Mouse (Mus musculus): ENCODE measurements around the gene Strap. TPM values are rescaled to one million over a fixed set of nuclear protein-coding genes. Genes with fewer than 3 reads are reported as not detected.
"Not testable (repeated sequence)": the region's sequence is repeated elsewhere in the genome, so short reads cannot be mapped to it uniquely, and the experiment has no call there.

Gene Strap
- polyA plus RNA-seq, 1 experiment from 2014 or later, result 139 TPM

DNA sequence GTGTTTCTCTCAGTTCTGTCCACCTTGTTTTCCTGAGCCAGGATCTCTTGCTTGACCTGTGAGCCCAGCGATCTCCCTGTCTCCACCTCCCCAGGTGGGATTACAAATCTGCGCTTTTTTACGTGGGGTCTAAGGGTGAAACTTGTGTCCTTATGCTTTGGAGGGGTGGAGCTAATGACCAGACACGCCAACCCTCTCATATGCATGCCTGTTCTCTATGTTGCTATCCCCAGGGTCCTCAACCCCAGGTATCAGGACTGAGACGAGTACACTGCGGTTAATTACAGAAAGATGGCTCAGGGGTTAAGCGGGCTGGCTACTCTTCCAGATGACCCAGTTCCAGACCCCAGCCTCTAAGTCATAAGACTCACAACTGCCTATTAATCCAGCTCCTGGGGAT, 31.4 kb upstream of the Strap start:
- Histone ChIP-seq H3K27ac (0 out of 2 replicates have a peak overlapping the region, but pooled peaks have one; percentile 11), H3K9me3 (no peaks in the 10 kb centered on the region)
- no peak for ATAC-seq (ENCODE audit: insufficient read depth, low FRiP score, low read depth)

DNA sequence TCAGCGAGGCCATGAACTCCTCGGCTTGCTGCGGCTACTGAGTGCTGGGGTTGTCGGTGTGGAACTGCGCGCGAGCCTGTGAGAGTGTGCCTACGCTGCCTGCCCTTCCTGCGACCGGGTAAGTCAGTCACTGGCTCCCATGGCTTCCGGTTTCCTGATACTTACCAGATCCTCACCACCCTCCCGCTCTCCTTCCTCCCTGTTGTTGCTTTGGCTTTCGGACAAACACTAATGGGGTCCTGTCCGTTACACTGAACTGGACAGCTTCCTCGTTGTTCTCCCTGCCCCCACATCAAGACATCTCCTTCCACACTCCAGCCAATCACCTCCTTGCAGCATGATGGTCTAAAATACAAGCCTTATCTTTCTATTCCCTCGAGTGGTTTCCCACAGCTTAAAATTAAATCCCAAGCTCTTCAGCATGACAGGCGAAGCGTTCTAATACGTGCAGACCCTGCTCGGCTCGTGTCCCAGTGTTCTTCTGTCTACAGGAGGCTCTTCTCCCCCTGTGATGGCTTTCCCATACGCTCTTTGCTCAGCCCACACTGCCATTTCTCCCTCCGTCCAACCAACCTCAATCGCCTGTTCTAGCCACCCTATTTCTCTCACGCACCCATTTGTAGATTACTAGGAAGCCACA, 30.5 kb upstream of the Strap start:
- H3K4me1 ChIP-seq, result peaks cover 5% of the 10 kb centered on the region
- no peaks in the 10 kb centered on the region for H3K27me3 ChIP-seq (replicated peaks)
- H3K9ac ChIP-seq, result no peak overlapping the region
- WGBS, result 53% methylated on average over 25 of the region's 25 CpGs
- H3K36me3 ChIP-seq, result no peaks in the 10 kb centered on the region
- ATAC-seq (ENCODE audit: insufficient read depth, low FRiP score, low read depth), result peak; percentile 79; the same call in 1 of the 2 replicates
- H3K4me2 ChIP-seq, result no peak overlapping the region
- peak overlapping the region; percentile 48; the same call in 1 of the 2 replicates for H3K27ac ChIP-seq
- H3K4me3 ChIP-seq (replicated peaks), result no peak overlapping the region
- no peaks in the 10 kb centered on the region for H3K9me3 ChIP-seq

More for the DNA sequence above, 31.4 kb upstream of the Strap start:
- Histone ChIP-seq H3K27me3 (replicated peaks) (no peaks in the 10 kb centered on the region), H3K4me2 (no peak overlapping the region), H3K4me1 (peaks cover 5% of the 10 kb centered on the region), H3K4me3 (replicated peaks) (no peak overlapping the region), H3K9ac (no peak overlapping the region), H3K36me3 (no peaks in the 10 kb centered on the region)
- WGBS, result 79% methylated on average over 7 of the region's 7 CpGs

DNA sequence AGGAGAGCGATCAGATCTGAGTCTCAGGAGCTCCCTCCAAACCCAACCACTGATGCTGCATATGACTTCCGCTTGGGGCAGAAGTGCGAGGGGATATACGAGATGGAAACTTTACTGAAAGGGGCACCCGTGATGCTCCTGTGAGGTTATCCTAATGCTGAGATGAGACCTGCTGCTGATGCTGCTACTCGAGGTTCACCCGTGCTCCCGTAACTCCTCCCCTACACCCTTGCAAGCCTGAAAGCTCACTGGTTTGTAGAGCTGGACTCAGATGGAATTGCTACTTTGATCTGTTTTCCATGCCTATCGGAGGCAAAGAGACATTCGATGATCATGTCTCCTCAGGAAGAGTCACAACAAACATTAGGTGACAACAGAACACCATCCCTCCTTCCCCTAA, 28.7 kb upstream of the Strap start:
- Histone ChIP-seq H3K9ac (no peak overlapping the region), H3K27ac (no peak overlapping the region), H3K9me3 (no peaks in the 10 kb centered on the region), H3K4me3 (replicated peaks) (no peak overlapping the region), H3K4me1 (peaks cover 5% of the 10 kb centered on the region), H3K27me3 (replicated peaks) (no peaks in the 10 kb centered on the region), H3K4me2 (no peak overlapping the region), H3K36me3 (no peaks in the 10 kb centered on the region)
- ATAC-seq (ENCODE audit: insufficient read depth, low FRiP score, low read depth), result no peak
- WGBS, result 90% methylated on average over 10 of the region's 10 CpGs

DNA sequence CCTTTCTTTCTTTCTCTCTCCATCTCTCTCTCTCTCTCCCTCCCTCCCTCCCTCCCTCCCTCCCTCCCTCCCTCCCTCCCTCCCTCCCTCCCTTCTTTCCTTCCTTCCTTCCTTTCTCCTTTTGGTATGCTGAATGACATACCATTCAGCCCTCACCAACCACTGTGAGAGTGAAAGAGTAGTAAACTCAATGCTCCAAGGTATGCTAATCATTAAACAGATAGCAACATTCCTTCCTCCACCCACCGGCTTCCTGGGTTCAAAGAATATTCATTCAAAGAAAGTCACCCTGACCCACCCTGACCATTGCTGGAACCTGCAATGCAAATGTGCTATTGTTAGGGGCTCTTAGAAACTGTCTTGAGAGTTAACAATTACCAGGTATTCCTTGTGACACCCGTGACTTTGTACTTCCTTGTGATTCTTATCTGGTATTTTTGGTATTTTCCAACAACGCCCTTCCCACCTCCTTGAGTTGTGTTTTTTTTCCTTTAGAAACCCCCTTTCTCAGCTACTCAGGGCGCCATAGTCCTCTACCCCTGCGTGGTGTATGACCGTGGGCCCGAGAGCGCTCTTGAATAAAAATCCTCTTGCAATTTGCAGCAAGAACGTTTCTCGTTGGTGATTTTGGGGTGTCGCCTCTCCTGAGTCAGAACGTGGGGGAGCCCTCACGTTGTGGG, 26.0 kb upstream of the Strap start:
- H3K4me1 ChIP-seq, result not testable (repeated sequence)

DNA sequence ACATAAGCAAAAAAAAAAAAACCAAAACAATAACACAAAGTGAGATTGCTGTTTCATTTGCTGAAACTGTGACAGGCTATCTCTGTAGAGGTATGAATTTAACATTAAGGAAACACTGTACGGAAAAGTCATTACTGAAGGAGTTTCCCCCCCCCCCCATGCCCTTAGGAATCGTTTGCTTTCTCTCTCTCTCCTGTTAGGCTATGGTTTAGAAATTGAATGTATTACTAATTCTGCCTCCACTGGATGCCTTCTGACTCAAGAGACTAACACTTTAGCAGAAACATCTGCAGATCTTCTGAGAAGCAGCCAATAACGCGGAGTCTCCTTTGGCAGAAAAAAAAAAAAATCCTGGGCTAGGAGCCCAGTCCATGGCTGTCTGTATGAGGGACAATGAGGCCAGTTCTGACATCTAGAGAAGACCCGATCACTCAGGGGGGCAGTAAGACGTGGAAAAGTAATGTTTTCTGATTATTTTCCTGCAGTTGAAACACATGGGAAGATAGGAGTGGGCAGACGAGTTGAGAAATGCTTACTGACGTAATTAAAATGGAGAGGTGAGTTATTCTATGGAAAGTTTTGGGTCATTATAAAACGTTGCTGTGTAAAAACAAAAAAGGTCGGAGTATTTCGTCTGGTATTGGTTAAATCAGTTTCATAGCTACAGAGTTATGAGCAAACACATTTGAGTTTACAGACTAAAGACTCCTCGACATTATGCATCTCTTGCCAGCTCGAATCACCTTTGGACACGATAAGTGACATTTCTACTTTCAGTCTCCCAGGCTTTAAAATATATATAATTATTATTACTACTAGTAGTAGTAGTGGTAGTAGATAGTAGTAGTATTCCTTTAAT, 24.5 kb upstream of the Strap start:
- Histone ChIP-seq H3K4me1 (no peaks in the 10 kb centered on the region), H3K27me3 (replicated peaks) (no peaks in the 10 kb centered on the region), H3K4me3 (replicated peaks) (no peak overlapping the region), H3K9me3 (no peaks in the 10 kb centered on the region), H3K27ac (no peak overlapping the region), H3K4me2 (no peak overlapping the region), H3K9ac (no peak overlapping the region), H3K36me3 (no peaks in the 10 kb centered on the region)
- 60% methylated on average over 14 of the region's 14 CpGs for WGBS
- ATAC-seq (ENCODE audit: insufficient read depth, low FRiP score, low read depth), result no peak

More for the DNA sequence above, 26.0 kb upstream of the Strap start:
- 78% methylated on average over 13 of the region's 13 CpGs for WGBS
- not testable (repeated sequence) for H3K4me2 ChIP-seq; H3K9me3 ChIP-seq; H3K9ac ChIP-seq; H3K36me3 ChIP-seq; H3K4me3 ChIP-seq (replicated peaks); H3K27ac ChIP-seq; H3K27me3 ChIP-seq (replicated peaks); ATAC-seq (ENCODE audit: insufficient read depth, low FRiP score, low read depth)

DNA sequence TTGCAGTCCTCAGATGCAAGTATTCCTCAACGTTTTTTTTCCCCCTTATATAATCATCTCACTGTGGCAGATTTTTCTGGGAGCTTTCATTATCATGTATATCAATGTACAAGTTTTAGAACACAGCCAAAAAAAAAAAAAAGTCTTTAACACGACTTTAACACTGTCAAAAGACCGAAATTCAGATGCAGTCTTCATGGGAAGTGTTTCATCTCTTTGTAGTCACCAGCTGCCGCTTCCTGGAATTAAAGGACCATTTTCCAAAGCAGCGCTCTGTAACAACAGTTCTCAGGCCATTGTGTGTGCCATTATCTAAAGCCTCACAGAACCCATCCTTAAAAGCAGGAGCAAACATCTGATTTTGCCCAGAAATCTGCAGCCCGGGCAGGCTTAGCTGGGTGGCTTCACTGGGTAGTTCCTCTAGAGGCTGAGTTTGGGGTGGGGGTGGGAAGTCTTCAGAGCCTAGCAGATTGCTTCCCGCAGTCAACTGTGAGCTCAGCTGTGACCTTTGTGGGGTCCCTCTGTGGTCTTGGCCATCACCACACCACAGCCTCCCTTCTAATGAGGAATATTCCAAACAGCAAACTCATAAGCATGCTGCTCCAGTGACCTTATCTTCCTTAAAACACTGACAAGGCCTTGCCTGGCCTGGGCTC, 22.1 kb upstream of the Strap start:
- WGBS, result 64% methylated on average over 7 of the region's 7 CpGs
- Histone ChIP-seq H3K27ac (no peak overlapping the region), H3K9ac (no peak overlapping the region), H3K4me3 (replicated peaks) (no peak overlapping the region), H3K4me1 (no peaks in the 10 kb centered on the region), H3K4me2 (no peak overlapping the region), H3K27me3 (replicated peaks) (no peaks in the 10 kb centered on the region), H3K9me3 (no peaks in the 10 kb centered on the region), H3K36me3 (no peaks in the 10 kb centered on the region)
- no peak for ATAC-seq (ENCODE audit: insufficient read depth, low FRiP score, low read depth)

DNA sequence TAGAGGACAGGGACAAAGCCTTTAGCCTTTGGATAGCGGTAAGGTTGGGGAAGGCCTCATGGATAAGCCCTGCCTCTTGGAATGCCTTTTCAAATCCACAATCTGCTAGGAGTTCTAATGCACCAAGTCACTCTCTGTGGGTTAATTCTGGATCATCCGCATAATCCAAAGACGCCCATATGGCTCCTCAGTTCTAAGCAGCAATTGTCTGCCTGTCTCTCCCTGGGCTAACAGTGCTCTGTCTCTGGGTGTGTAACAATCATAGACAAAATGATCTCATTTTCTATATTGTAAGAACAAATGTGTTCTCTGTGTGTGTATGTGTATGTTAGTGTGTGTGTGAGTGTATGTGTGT, 21.6 kb upstream of the Strap start:
- H3K4me3 ChIP-seq (replicated peaks), result no peak overlapping the region
- no peak for ATAC-seq (ENCODE audit: insufficient read depth, low FRiP score, low read depth)
- no peaks in the 10 kb centered on the region for H3K4me1 ChIP-seq
- no peaks in the 10 kb centered on the region for H3K9me3 ChIP-seq
- H3K27ac ChIP-seq, result no peak overlapping the region
- H3K4me2 ChIP-seq, result no peak overlapping the region
- no peaks in the 10 kb centered on the region for H3K36me3 ChIP-seq
- no peak overlapping the region for H3K9ac ChIP-seq
- 86% methylated on average over 3 of the region's 3 CpGs for WGBS
- H3K27me3 ChIP-seq (replicated peaks), result no peaks in the 10 kb centered on the region

DNA sequence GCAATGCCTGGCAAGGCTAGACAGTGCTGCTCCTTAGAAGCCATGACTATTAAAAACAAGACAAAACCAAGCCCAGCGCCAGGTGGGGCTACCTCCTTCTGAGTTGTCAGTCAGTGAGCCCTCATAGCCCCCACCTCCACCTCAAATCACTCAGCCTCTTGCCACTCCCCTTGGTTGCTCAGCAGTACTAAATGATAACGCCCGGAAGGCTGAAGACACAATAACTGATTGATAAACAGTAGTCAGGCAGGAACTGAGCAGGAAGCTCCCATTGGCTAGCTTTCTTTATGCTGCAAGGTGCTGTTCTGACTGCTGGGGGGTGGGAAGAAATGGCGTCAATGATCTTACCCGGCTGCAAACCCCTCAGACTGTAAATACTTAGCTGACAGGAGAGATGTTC, 18.1 kb upstream of the Strap start:
- ATAC-seq (ENCODE audit: insufficient read depth, low FRiP score, low read depth), result peak; percentile 35; the same call in 1 of the 2 replicates
- H3K4me2 ChIP-seq, result no peak overlapping the region
- H3K4me1 ChIP-seq, result no peaks in the 10 kb centered on the region
- H3K36me3 ChIP-seq, result no peaks in the 10 kb centered on the region
- H3K4me3 ChIP-seq (replicated peaks), result no peak overlapping the region
- H3K9ac ChIP-seq, result no peak overlapping the region
- no peak overlapping the region for H3K27ac ChIP-seq
- H3K27me3 ChIP-seq (replicated peaks), result no peaks in the 10 kb centered on the region
- WGBS, result 33% methylated on average over 5 of the region's 5 CpGs
- no peaks in the 10 kb centered on the region for H3K9me3 ChIP-seq

DNA sequence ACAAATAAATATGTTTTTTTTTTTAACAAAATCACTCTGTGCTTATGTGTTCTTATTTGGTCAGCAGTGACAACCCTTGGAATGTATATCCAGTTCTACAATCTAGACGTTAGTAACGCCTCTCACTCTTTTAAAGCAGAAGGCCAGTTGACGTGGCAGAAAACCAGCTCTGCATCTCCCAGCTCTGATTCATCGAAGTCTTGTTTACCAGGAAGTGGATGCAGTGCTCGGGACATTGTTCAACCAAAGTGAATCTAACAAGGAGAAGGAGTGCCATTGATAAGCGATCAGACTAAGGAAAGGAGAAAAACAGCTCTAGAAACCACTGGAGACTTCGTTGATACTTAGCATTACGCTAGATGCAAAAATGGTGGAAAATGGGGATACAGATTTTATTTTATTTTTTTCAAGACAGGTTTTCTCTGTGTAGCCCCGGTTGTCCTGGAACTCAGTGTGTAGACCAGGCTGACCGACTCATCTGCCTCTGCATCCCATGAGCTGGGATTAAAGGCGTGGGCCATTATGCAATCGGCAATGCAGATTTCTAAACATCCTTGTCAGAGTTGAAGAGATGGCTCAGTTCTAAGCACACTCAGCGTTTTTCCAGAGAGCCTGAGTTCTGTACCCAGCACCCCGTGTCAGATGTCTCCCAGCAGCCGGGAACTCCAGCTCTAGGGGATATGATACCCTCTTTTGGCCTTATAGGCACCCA, 12.5 kb upstream of the Strap start:
- Histone ChIP-seq H3K9ac (no peak overlapping the region), H3K4me3 (replicated peaks) (no peak overlapping the region), H3K4me2 (no peak overlapping the region), H3K9me3 (no peaks in the 10 kb centered on the region), H3K27ac (no peak overlapping the region), H3K27me3 (replicated peaks) (no peaks in the 10 kb centered on the region), H3K4me1 (no peaks in the 10 kb centered on the region), H3K36me3 (no peaks in the 10 kb centered on the region)
- ATAC-seq (ENCODE audit: insufficient read depth, low FRiP score, low read depth), result no peak
- 76% methylated on average over 15 of the region's 15 CpGs for WGBS

DNA sequence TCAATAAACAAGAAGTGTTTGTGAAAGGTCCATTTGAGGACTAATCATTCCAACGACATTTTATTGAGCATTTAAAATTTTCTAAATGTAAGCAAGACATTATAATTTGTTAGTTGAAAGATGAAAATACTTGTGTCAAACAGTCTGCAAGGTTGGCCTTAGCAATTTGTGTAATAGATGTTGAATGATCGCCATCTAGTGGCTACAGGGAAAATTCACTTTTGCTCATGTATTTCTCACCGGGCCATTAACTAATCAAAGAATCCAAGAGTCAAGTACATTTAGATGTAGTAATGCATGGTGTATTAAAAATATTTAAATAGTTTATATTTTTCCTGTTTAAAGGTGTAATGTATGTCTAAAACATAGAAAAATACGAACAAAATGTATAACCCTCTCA, 11.0 kb upstream of the Strap start:
- H3K27ac ChIP-seq, result no peak overlapping the region
- no peaks in the 10 kb centered on the region for H3K36me3 ChIP-seq
- H3K27me3 ChIP-seq (replicated peaks), result no peaks in the 10 kb centered on the region
- H3K9ac ChIP-seq, result no peak overlapping the region
- H3K9me3 ChIP-seq, result no peaks in the 10 kb centered on the region
- no peak for ATAC-seq (ENCODE audit: insufficient read depth, low FRiP score, low read depth)
- H3K4me1 ChIP-seq, result no peaks in the 10 kb centered on the region
- H3K4me3 ChIP-seq (replicated peaks), result no peak overlapping the region
- H3K4me2 ChIP-seq, result no peak overlapping the region
- 4% methylated on average over 4 of the region's 4 CpGs for WGBS

DNA sequence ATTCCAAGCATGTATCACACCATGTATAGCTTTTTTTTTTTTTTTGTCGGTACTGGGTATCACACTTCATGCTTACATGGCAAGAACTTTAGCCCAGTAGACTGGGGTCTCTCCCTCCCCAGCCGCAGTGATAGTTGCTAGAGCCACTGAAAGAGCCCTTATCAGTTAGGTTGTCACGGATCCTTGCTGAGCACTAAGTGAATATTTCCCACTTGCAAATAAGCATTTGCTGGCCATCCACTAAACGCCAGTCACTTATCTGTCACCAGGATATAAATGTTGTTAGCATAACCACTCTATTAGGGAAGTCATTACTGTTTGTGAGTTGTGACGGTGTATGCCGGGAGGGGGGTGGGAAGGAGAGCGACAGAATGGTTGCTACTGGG, 425 bp upstream of the Strap start:
- Histone ChIP-seq H3K36me3 (no peaks in the 10 kb centered on the region), H3K4me1 (peaks cover 8% of the 10 kb centered on the region), H3K9ac (peak overlapping the region; percentile 41; the same call in 1 of the 2 replicates), H3K27ac (peak overlapping the region; percentile 51; the same call in 1 of the 2 replicates), H3K9me3 (no peaks in the 10 kb centered on the region), H3K4me3 (replicated peaks) (peak overlapping the region; percentile 72), H3K27me3 (replicated peaks) (no peaks in the 10 kb centered on the region), H3K4me2 (peak overlapping the region; percentile 81)
- ATAC-seq (ENCODE audit: insufficient read depth, low FRiP score, low read depth), result no peak
- 3% methylated on average over 7 of the region's 7 CpGs for WGBS
